Mouse (Mus musculus) inflammation-experienced regulatory T-cells, adult 6 months (primary cell): ENCODE measurements around the gene Adra2a. TPM values are rescaled to one million over a fixed set of nuclear protein-coding genes. Genes with fewer than 3 reads are reported as not detected.

Experiments used
- ATAC-seq: one replicate; pipeline ENCODE4 v1.8.0; 2017
- polyA plus RNA-seq, 3 experiments: library from polyadenylated mRNA; unstranded; fragments of 100-300 nt; shearing (Covaris generic); gene quantifications; one replicate each; pipeline ENCODE4 v1.2.1; 2017

Gene Adra2a
- polyA plus RNA-seq, 3 experiments from 2014 or later, result not detected

GRCm38 (mm10) chr19:54076362-54077349 is 32.7 kb downstream of the Adra2a start:
- ATAC-seq, result no peak

- no peak for ATAC-seq
These were observed 37.4 kb downstream of the Adra2a start for GRCm38 (mm10) chr19:54081303-54081702.

- ATAC-seq, result no peak
These were observed 37.8 kb downstream of the Adra2a start for GRCm38 (mm10) chr19:54081716-54082165.

GRCm38 (mm10) chr19:54087319-54087718 is 43.4 kb downstream of the Adra2a start:
- no peak for ATAC-seq

GRCm38 (mm10) chr19:54093599-54093998 is 49.6 kb downstream of the Adra2a start:
- ATAC-seq, result no peak

- ATAC-seq, result no peak
These were observed 51.8 kb downstream of the Adra2a start for GRCm38 (mm10) chr19:54095716-54096115.

GRCm38 (mm10) chr19:54098367-54098766 is 54.4 kb downstream of the Adra2a start:
- ATAC-seq, result no peak

Other genes starting within 250 kb of the Adra2a start
- 100 to 1,000 TPM; 405 to 678 (median 450) TPM for gene Pdcd4, start 151.9 kb upstream of the Adra2a start, polyA plus RNA-seq
- 10 to 100 TPM; 74.2 to 76.2 (median 74.6) TPM for gene Shoc2, start 99.8 kb upstream of the Adra2a start, polyA plus RNA-seq
- gene Bbip1, start 99.5 kb upstream of the Adra2a start, polyA plus RNA-seq, result 100 to 1,000 TPM; 120 to 123 (median 121) TPM